Mouse (Mus musculus) lung, postnatal 14 days (tissue): ENCODE measurements around the gene Thrap3.

Experiments
- DNase-seq: peaks from one replicate; pipeline ENCODE4 v3.0.0; 2021

The Thrap3 gene

GRCm38 (mm10) chr4:126163067-126163659 is 39.4 kb downstream of the Thrap3 start, which contains the start of gene Sh3d21:
Gene Sh3d21, minus strand, starts transcription at chr4:126163491.
- no peak for DNase-seq

GRCm38 (mm10) chr4:126162544-126163066 is 40.0 kb downstream of the Thrap3 start:
- DNase-seq, result peak; percentile 93

DNA sequence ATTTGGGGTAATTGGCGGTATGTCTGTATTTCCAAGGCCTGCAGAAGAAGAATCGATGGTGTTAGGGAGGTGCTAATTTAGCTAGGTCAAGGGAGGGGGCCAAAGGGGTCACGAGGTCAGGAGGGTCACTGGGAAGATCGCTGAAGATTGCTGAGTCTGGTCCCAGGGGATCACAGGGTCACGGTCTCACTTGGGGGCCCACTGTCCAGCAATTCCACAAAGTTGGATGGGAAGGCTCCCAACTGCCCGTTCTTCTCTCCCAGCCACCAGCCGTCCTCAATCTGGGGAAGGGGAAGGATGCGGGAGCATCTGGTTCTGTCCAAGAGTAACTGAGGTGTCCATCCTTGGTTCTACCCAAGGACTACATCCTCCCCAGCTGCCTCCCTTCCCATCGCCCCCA is 40.6 kb downstream of the Thrap3 start:
- no peak for DNase-seq

DNA sequence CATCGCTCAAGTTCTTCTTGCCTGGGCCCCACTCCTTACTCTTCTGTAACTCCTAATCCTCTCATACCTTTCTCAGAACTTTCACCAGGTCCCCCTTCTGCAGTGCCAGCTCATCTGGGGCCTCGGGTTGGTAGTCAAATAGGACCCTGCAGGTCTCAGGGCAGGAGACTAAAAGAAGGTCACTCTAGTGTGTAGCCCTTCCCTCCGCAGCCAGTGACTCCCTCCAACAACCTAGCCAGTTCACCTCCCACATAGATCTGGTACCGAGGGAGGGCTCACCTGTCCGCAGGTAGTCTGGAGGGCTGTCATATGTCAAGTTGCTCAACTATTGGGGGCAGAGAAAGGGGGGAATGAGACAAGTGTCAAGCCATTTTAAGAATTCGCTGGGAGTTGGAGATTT is 41.1 kb downstream of the Thrap3 start:
- no peak for DNase-seq

GRCm38 (mm10) chr4:126160981-126161380 is 41.6 kb downstream of the Thrap3 start:
- no peak for DNase-seq

DNA sequence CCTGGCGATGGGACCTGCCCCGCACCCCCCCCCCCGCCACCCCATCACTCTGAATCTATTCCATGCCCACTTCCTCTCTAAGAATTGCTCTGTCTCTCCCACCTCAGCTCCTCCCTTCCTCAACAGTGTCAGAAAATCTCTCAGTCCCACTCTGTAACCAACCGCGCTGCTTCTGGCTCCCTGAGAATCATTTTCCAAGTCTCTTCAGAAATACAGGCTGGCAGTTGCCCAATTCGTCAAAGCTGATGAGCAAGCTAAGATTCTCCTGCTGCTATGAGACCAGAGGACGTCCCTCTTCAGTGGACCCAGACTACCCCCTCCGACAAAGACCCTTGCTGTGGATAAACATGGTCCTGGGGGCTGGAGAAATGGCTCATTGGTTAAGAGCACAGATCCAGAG is 43.1 kb downstream of the Thrap3 start:
- no peak for DNase-seq

- no peak for DNase-seq
Measured at GRCm38 (mm10) chr4:126157562-126157961, 45.0 kb downstream of the Thrap3 start.

DNA sequence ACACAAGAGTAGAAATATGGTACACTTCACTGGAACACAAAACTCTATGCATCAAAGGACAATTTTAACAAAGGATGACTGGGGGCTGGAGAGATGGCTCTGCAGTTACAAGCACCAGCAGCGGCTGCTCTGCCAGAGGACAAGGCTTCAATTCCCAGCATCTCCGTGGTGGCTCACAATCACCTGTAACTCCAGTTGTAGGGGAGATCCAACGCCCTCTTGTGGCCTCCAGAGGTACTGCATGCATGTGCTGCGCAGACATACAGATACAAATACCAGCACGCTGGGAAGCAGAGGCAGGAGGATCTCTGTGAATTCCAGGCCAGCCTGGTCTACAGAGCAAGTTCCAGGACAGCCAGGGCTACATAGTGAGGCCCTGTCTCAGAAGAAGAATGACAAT is 45.9 kb downstream of the Thrap3 start:
- no peak for DNase-seq

DNA sequence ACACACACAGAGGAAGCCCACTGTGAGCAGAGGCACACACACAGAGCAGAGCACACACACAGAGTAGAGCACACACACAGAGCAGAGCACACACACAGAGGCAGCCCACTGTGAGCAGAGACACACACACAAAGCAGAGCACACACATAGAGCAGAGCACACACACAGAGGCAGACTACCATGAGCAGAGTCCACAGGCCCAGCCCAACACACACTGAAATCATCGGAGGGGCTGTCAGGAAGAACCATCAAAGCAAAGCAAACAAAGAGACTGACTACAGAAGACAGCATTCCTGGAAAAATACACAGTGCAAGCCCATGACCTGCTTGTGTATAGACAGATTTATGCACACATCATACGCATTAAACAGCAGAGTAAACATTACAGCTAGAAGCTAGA is 46.7 kb downstream of the Thrap3 start:
- DNase-seq, result no peak

- DNase-seq, result peak; percentile 37
Measured at GRCm38 (mm10) chr4:126155183-126155582, 47.4 kb downstream of the Thrap3 start.

DNA sequence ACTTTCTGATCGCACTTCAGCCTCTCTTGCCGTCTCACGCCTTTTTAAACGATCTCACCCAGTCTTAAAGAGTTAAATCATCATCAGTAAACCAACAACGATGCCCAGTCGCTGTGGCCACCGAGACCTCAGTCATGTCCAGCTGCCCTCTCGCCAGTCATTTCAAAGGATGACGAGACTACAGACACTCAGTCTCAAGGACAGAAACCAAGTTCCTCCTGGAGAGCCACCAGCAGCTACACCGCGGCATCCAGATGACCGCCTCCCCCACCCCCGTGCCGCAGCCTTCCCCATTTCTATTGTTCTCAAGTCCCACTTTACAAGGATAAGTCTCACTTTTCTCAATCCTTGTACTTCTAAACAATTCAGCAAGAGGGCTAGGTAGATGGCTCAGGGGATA is 49.7 kb downstream of the Thrap3 start:
- DNase-seq, result no peak

GRCm38 (mm10) chr4:126151701-126152440 is 50.7 kb downstream of the Thrap3 start:
- DNase-seq, result no peak

GRCm38 (mm10) chr4:126150949-126151320 is 51.6 kb downstream of the Thrap3 start:
- DNase-seq, result no peak

DNA sequence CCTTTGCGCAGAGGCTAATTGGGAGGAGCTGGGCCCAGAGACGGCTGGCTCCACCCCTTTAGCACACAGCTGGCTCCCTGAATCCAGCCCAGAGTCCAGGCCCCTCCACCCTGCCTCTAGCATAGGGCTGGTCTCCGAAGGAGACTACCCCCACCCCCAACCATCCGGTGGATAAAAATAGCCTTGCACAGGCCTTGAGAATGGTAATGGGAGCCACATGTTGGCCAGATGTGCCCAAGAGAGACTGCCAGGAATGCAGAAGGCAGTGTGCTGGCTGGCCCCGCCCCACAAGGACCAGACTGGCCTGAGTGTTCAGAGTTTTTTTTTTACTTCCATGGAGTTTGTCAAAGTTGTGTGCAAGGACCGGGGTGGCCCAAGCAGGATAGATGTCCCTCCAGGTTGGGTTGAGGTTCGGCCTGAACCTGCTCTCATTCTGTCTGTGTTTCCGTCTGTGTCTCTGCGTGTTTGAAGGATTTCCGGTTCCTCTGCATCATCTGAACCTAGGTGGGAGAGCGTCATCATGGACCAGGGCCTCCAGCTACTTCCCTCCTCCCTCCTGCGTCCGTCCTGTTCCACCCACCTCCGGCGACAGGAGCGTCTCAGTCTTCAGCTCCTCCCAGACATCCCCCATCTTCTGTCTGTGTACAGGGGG is 52.1 kb downstream of the Thrap3 start:
- DNase-seq, result peak; percentile 76

DNA sequence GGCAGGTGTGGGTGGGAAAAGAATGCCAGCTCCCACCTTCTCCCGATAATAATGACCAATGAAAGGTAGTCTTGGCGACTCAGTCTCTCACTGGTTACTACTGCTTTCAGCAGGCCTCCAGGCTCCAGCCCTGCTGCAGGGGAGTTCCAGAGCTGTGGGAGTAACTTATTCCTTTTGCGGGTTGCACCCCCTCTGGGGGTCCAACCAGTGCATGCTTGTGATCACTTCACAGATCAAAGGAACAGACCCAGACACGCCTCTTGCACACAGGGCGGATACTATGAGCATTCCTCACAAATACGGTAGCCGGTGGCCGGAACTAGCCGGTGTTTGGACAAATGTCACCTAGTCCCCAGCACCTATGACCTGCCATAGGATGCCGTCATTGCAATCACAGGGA is 52.8 kb downstream of the Thrap3 start:
- DNase-seq, result no peak

GRCm38 (mm10) chr4:126149041-126149676 is 53.4 kb downstream of the Thrap3 start:
- DNase-seq, result peak; percentile 39

- DNase-seq, result peak; percentile 78
Measured at GRCm38 (mm10) chr4:126148161-126148961, 54.2 kb downstream of the Thrap3 start.

DNA sequence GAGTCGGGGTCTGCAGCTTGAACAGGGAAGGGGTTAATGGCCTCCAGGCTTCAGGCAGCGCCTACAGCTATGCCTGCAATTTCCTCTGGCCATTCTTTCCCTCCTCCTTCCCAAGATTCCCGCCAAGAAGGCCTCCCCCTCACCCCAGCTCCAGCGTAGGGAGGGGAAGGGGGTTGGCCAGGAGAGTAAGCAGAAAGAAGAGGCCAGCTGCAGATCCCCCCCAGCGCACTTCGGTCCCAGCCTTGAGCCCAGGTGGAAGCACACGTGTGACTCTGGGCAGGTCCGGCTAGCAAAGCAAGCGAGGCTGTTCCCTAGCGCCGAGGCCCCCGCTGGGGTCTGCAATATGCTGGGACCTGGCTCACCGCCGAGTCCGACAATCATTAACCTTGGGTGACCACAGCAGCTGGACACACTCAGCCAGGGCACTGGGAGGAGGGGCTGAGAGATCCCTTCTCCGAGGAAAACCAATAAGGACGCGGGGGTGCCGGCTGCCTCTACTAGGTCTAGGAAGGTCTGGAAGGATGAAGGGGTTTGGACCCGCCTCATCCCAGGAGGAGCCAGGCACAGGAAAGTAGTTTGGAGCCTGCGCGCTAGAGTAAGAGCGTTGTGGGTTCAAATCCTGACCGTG is 54.9 kb downstream of the Thrap3 start, which contains the start of gene Eva1b:
TSS of gene Eva1b (plus strand) at position 212 of the 628 bp plus-strand sequence.
- DNase-seq, result peak; percentile 79

DNA sequence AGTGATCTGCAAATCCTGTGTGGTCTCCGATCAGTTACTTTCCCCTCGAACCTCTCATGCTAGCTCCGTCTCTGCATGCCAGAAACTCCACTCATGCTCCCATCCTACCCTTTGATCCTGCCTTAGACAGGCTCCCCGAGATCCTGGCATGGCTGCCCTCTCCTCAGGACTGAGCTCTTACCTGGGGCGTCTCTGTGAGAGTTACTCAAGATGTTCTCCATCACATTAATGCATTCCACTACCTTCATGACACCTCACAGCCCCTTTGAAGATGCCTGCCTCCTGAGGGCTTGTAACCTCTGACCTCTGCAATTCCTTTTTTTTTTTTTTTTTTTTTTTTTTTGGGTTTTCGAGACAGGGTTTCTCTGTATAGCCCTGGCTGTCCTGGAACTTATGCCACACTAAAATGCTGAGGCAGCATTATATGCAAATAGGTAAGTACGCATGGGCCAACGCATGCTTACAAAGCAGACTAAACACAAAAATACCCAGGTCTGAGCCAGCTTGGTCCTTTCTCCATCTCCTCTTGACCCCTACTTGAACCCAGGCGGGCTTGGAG is 55.5 kb downstream of the Thrap3 start:
- no peak for DNase-seq

- DNase-seq, result no peak
Measured at GRCm38 (mm10) chr4:126145396-126145795, 57.2 kb downstream of the Thrap3 start.

DNA sequence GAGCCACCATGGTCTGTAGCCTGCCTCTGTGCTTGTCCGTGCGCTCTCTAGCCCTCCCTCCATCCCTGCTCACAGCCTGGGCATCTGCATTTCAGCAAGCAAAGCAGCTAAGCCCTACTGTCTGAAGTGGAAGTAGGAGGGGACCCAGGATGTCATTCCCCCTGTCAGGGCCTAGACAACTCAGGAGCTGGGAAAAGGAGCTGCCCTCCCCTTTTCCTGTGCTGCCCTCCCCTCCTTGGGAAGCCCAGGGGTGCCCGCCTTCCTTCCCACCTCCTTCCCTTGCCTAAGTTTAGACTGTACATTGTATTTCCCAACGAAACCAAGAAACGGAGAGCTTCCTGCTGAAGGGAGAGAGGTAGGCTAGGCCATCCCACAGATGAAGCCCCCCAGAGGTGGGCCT is 61.5 kb downstream of the Thrap3 start:
- no peak for DNase-seq

- DNase-seq, result no peak
Measured at GRCm38 (mm10) chr4:126137773-126138172, 64.8 kb downstream of the Thrap3 start.
